Mouse (Mus musculus) embryonic facial prominence, embryonic 11.5 days (tissue): ENCODE measurements around the gene B4galnt2. TPM values are rescaled to one million over a fixed set of nuclear protein-coding genes. Genes with fewer than 3 reads are reported as not detected.

ENCODE experiments used
- microRNA-seq: library from miRNA; unstranded; fragments of <30 nt; microRNA quantifications from one replicate; pipeline ENCODE4, GENCODE M21; 2016; ENCODE audit warnings: borderline number of aligned reads
- polyA plus RNA-seq: library from polyadenylated mRNA; unstranded; fragments of >200 nt; fragmentation: Nextera tagmentation; extraction: Ambion mirVana; gene quantifications from 2 replicates; pipeline ENCODE4 v1.2.1, GENCODE M21; 2014

The B4galnt2 gene
- polyA plus RNA-seq, 1 experiment from 2014 or later: not detected

Small RNA genes lying within 50 kb of the gene (microRNA-seq; reads per million reads assigned to microRNA genes)
- gene Mir3063: 3.3 reads per million

Other genes starting within 250 kb of the B4galnt2 start
- gene Phb, start 247.9 kb downstream of the B4galnt2 start, polyA plus RNA-seq: 244 and 253 TPM in 2 replicates
- gene Zfp652, start 202.2 kb downstream of the B4galnt2 start, polyA plus RNA-seq: 10.6 and 12.8 TPM in 2 replicates
- 0.67 and 1.3 TPM in 2 replicates for gene B130006D01Rik, start 191.3 kb downstream of the B4galnt2 start, polyA plus RNA-seq
- not detected in 2 replicates for gene Phospho1, start 90.4 kb downstream of the B4galnt2 start, polyA plus RNA-seq
- gene Gngt2, start 77.7 kb downstream of the B4galnt2 start, polyA plus RNA-seq: 7.8 and 9.2 TPM in 2 replicates
- gene Abi3, start 72.4 kb downstream of the B4galnt2 start, polyA plus RNA-seq: 2.1 and 2.4 TPM in 2 replicates
- 78.7 and 85.5 TPM in 2 replicates for gene Igf2bp1, start 91.0 kb upstream of the B4galnt2 start, polyA plus RNA-seq
- gene Gip, start 109.7 kb upstream of the B4galnt2 start, polyA plus RNA-seq: 0.50 TPM in 1 of 2 replicates, not detected in the other
- gene Snf8, start 120.0 kb upstream of the B4galnt2 start, polyA plus RNA-seq: 37.3 and 37.7 TPM in 2 replicates
- gene Ube2z, start 150.5 kb upstream of the B4galnt2 start, polyA plus RNA-seq: 28.2 and 28.3 TPM in 2 replicates
- gene Atp5g1, start 160.8 kb upstream of the B4galnt2 start, polyA plus RNA-seq: 478 and 527 TPM in 2 replicates
- not detected in 2 replicates for gene Calcoco2, start 197.1 kb upstream of the B4galnt2 start, polyA plus RNA-seq
- not detected in 2 replicates for gene Ttll6, start 218.9 kb upstream of the B4galnt2 start, polyA plus RNA-seq